Mouse (Mus musculus) stomach, embryonic 16.5 days (tissue): ENCODE data around the gene Racgap1. TPM values are rescaled to one million over a fixed set of nuclear protein-coding genes. Genes with fewer than 3 reads are reported as not detected.

Source experiments
- ATAC-seq: fragments of 200-750 bp; cut with Nextera tagmentation; 2 replicates; pipeline ENCODE4 v1.8.0; 2017; ENCODE audit warnings: moderate number of reproducible peaks, moderate TSS enrichment; ENCODE audit not compliant: insufficient read depth, low FRiP score
- H3K27ac ChIP-seq: fragments of 300-500 bp; sonication (generic); 2 replicates; pipeline ENCODE4 v1.5.1; 2014; ENCODE audit warnings: low read length
- H3K27me3 ChIP-seq: fragments of 300-500 bp; sonication (generic); 2 replicates; pipeline ENCODE4 v1.6.1; 2014; ENCODE audit warnings: low read length, control low read depth, mixed read lengths; ENCODE audit not compliant: control insufficient read depth, insufficient read depth
- H3K36me3 ChIP-seq: fragments of 300-500 bp; sonication (generic); 2 replicates; pipeline ENCODE4 v1.6.1; 2014; ENCODE audit warnings: low read length; ENCODE audit not compliant: control insufficient read depth, insufficient read depth
- H3K4me1 ChIP-seq: fragments of 300-500 bp; sonication (generic); 2 replicates; pipeline ENCODE4 v1.6.1; 2014; ENCODE audit warnings: low read length, control low read depth, mixed read lengths; ENCODE audit not compliant: control insufficient read depth, insufficient read depth
- H3K4me2 ChIP-seq: fragments of 300-500 bp; sonication (generic); 2 replicates; pipeline ENCODE4 v1.6.1; 2014; ENCODE audit warnings: low read depth, low read length, mixed read lengths
- H3K4me3 ChIP-seq: fragments of 300-500 bp; sonication (generic); replicated peaks from 2 replicates; pipeline ENCODE4 v1.5.1; 2014; ENCODE audit warnings: mild to moderate bottlenecking, low read length
- H3K9ac ChIP-seq: fragments of 300-500 bp; sonication (generic); 2 replicates; pipeline ENCODE4 v1.6.1; 2014; ENCODE audit warnings: low read length
- H3K9me3 ChIP-seq: fragments of 300-500 bp; sonication (generic); replicated peaks from 2 replicates; pipeline ENCODE4 v1.6.1; 2016; ENCODE audit warnings: low read length, control low read depth; ENCODE audit not compliant: control insufficient read depth
- WGBS: fragments of 180-500 bp; shearing (Covaris S2); extraction: QIAGEN DNeasy Blood & Tissue Kit; methylation state at CpG from one replicate; pipeline ENCODE4 v1.1.7; 2014; 5-methylcytosine and 5-hydroxymethylcytosine counted together
- polyA plus RNA-seq: library from polyadenylated mRNA; unstranded; fragments of >200 nt; fragmentation: Nextera tagmentation; extraction: Ambion mirVana; gene quantifications from 2 replicates; pipeline ENCODE4 v1.2.1, GENCODE M21; 2015

Gene Racgap1
- polyA plus RNA-seq, 1 experiment from 2014 or later: 112 TPM

GRCm38 (mm10) chr15:99638124-99638485 lies 13.4 kb downstream of the Racgap1 start:
- WGBS: 84% methylated on average over 5 of the region's 5 CpGs

GRCm38 (mm10) chr15:99637405-99638123 lies 13.9 kb downstream of the Racgap1 start:
- Histone ChIP-seq H3K27ac (no peak overlapping the region), H3K4me1 (0 out of 2 replicates have a peak, but pooled peaks cover 2% of the 10 kb centered on the region), H3K4me3 (no peak overlapping the region), H3K4me2 (no peak overlapping the region), H3K27me3 (no peaks in the 10 kb centered on the region), H3K36me3 (peaks cover 21% of the 10 kb centered on the region), H3K9me3 (no peaks in the 10 kb centered on the region), H3K9ac (no peak overlapping the region)
- no peak for ATAC-seq
- 87% methylated on average over 12 of the region's 12 CpGs for WGBS

More at GRCm38 (mm10) chr15:99638124-99638485, 13.4 kb downstream of the Racgap1 start:
- no peak overlapping the region for H3K9ac ChIP-seq
- H3K4me2 ChIP-seq: no peak overlapping the region
- H3K4me1 ChIP-seq: 0 out of 2 replicates have a peak, but pooled peaks cover 2% of the 10 kb centered on the region
- no peak for ATAC-seq
- H3K27me3 ChIP-seq: no peaks in the 10 kb centered on the region
- H3K4me3 ChIP-seq: no peak overlapping the region
- peaks cover 16% of the 10 kb centered on the region for H3K36me3 ChIP-seq
- no peak overlapping the region for H3K27ac ChIP-seq
- H3K9me3 ChIP-seq: no peaks in the 10 kb centered on the region

- no peaks in the 10 kb centered on the region for H3K9me3 ChIP-seq
- H3K4me3 ChIP-seq: no peak overlapping the region
- no peaks in the 10 kb centered on the region for H3K4me1 ChIP-seq
- H3K36me3 ChIP-seq: peaks cover 39% of the 10 kb centered on the region
- 92% methylated on average over 7 of the region's 7 CpGs for WGBS
- H3K9ac ChIP-seq: no peak overlapping the region
- no peaks in the 10 kb centered on the region for H3K27me3 ChIP-seq
- ATAC-seq: no peak
- no peak overlapping the region for H3K27ac ChIP-seq
- H3K4me2 ChIP-seq: no peak overlapping the region
Measured at GRCm38 (mm10) chr15:99634702-99635101, 16.8 kb downstream of the Racgap1 start.

- Histone ChIP-seq H3K36me3 (peaks cover 31% of the 10 kb centered on the region), H3K4me3 (no peak overlapping the region), H3K27me3 (no peaks in the 10 kb centered on the region), H3K4me2 (no peak overlapping the region), H3K9ac (no peak overlapping the region), H3K9me3 (no peaks in the 10 kb centered on the region), H3K27ac (no peak overlapping the region), H3K4me1 (no peaks in the 10 kb centered on the region)
- ATAC-seq: no peak
Measured at GRCm38 (mm10) chr15:99631618-99632017, 19.8 kb downstream of the Racgap1 start.

GRCm38 (mm10) chr15:99622063-99622462 lies 29.4 kb downstream of the Racgap1 start:
- H3K9me3 ChIP-seq: no peaks in the 10 kb centered on the region
- H3K4me2 ChIP-seq: no peak overlapping the region
- peaks cover 14% of the 10 kb centered on the region for H3K36me3 ChIP-seq
- no peaks in the 10 kb centered on the region for H3K27me3 ChIP-seq
- no peaks in the 10 kb centered on the region for H3K4me1 ChIP-seq
- no peak overlapping the region for H3K4me3 ChIP-seq
- ATAC-seq: no peak
- WGBS: 87% methylated on average over 11 of the region's 11 CpGs
- H3K27ac ChIP-seq: no peak overlapping the region
- no peak overlapping the region for H3K9ac ChIP-seq

- H3K27me3 ChIP-seq: no peaks in the 10 kb centered on the region
- peaks cover 5% of the 10 kb centered on the region for H3K36me3 ChIP-seq
- WGBS: 69% methylated on average over 4 of the region's 4 CpGs
- peaks cover 9% of the 10 kb centered on the region for H3K4me1 ChIP-seq
- H3K4me3 ChIP-seq: no peak overlapping the region
- no peaks in the 10 kb centered on the region for H3K9me3 ChIP-seq
- H3K27ac ChIP-seq: no peak overlapping the region
- ATAC-seq: no peak
- H3K9ac ChIP-seq: no peak overlapping the region
- no peak overlapping the region for H3K4me2 ChIP-seq
Measured at GRCm38 (mm10) chr15:99619821-99620220, 31.6 kb downstream of the Racgap1 start.

- no peak for ATAC-seq
- H3K4me3 ChIP-seq: no peak overlapping the region
- H3K9me3 ChIP-seq: no peaks in the 10 kb centered on the region
- H3K4me1 ChIP-seq: peaks cover 16% of the 10 kb centered on the region
- H3K36me3 ChIP-seq: peaks cover 4% of the 10 kb centered on the region
- WGBS: 84% methylated on average over 3 of the region's 3 CpGs
- H3K4me2 ChIP-seq: no peak overlapping the region
- H3K27ac ChIP-seq: no peak overlapping the region
- H3K9ac ChIP-seq: no peak overlapping the region
- no peaks in the 10 kb centered on the region for H3K27me3 ChIP-seq
Measured at GRCm38 (mm10) chr15:99618595-99618994, 32.9 kb downstream of the Racgap1 start.

GRCm38 (mm10) chr15:99615246-99615645 lies 36.2 kb downstream of the Racgap1 start:
- H3K4me3 ChIP-seq: no peak overlapping the region
- no peaks in the 10 kb centered on the region for H3K9me3 ChIP-seq
- peak overlapping the region; percentile 30 for H3K4me2 ChIP-seq
- H3K36me3 ChIP-seq: no peaks in the 10 kb centered on the region
- peak overlapping the region; percentile 70 for H3K27ac ChIP-seq
- peak; percentile 72 for ATAC-seq
- peaks cover 16% of the 10 kb centered on the region for H3K4me1 ChIP-seq
- H3K27me3 ChIP-seq: no peaks in the 10 kb centered on the region
- WGBS: 31% methylated on average over 9 of the region's 9 CpGs
- 0 out of 2 replicates have a peak overlapping the region, but pooled peaks have one; percentile 5 for H3K9ac ChIP-seq

- H3K4me1 ChIP-seq: peaks cover 16% of the 10 kb centered on the region
- no peak overlapping the region for H3K4me3 ChIP-seq
- WGBS: 13% methylated on average over 12 of the region's 12 CpGs
- H3K27ac ChIP-seq: peak overlapping the region; percentile 70
- H3K9ac ChIP-seq: no peak overlapping the region
- H3K4me2 ChIP-seq: peak overlapping the region; percentile 30
- H3K27me3 ChIP-seq: no peaks in the 10 kb centered on the region
- no peaks in the 10 kb centered on the region for H3K36me3 ChIP-seq
- H3K9me3 ChIP-seq: no peaks in the 10 kb centered on the region
- ATAC-seq: peak; percentile 82
Measured at GRCm38 (mm10) chr15:99614753-99615152, 36.7 kb downstream of the Racgap1 start.
